Mouse (Mus musculus): ENCODE measurements around the gene Smim5.
"Not testable (repeated sequence)": the region's sequence is repeated elsewhere in the genome, so short reads cannot be mapped to it uniquely, and the experiment has no call there.

Gene Smim5

GRCm38 (mm10) chr11:115899486-115900266 is at the start of gene Smim5:
Smim5 (plus strand) TSS chr11:115899966.
- DNase-seq (ENCODE audit: low spot score in 2 of 2) = peak; percentile 69 to 82

- DNase-seq (ENCODE audit: low spot score in 2 of 2) = no peak
Measured at GRCm38 (mm10) chr11:115854674-115855073, 45.1 kb upstream of the Smim5 start.

- not testable (repeated sequence) for DNase-seq (ENCODE audit: low spot score in 2 of 2)
Measured at GRCm38 (mm10) chr11:115857146-115857545, 42.6 kb upstream of the Smim5 start.

GRCm38 (mm10) chr11:115857936-115858335 is 41.8 kb upstream of the Smim5 start:
- DNase-seq (ENCODE audit: low spot score in 2 of 2) = no peak

GRCm38 (mm10) chr11:115858354-115858753 is 41.4 kb upstream of the Smim5 start, which contains the start of gene Myo15b:
Myo15b (plus strand) TSS chr11:115858406.
- no peak for DNase-seq (ENCODE audit: low spot score in 2 of 2)

GRCm38 (mm10) chr11:115859143-115859945 is 40.4 kb upstream of the Smim5 start:
- peak; percentile 87 to 96 for DNase-seq (ENCODE audit: low spot score in 2 of 2)

- DNase-seq (ENCODE audit: low spot score in 2 of 2) = no peak
Measured at GRCm38 (mm10) chr11:115863895-115864294, 35.9 kb upstream of the Smim5 start.

- no peak for DNase-seq (ENCODE audit: low spot score in 2 of 2)
Measured at GRCm38 (mm10) chr11:115869393-115869792, 30.4 kb upstream of the Smim5 start.

GRCm38 (mm10) chr11:115872437-115872836 is 27.3 kb upstream of the Smim5 start:
- no peak for DNase-seq (ENCODE audit: low spot score in 2 of 2)

- DNase-seq (ENCODE audit: low spot score in 2 of 2) = no peak
Measured at GRCm38 (mm10) chr11:115875935-115876334, 23.8 kb upstream of the Smim5 start.

GRCm38 (mm10) chr11:115876438-115876837 is 23.3 kb upstream of the Smim5 start:
- DNase-seq (ENCODE audit: low spot score in 2 of 2) = no peak

- no peak for DNase-seq (ENCODE audit: low spot score in 2 of 2)
Measured at GRCm38 (mm10) chr11:115877174-115877755, 22.5 kb upstream of the Smim5 start.

- no peak for DNase-seq (ENCODE audit: low spot score in 2 of 2)
Measured at GRCm38 (mm10) chr11:115878071-115878470, 21.7 kb upstream of the Smim5 start.

- peak; percentile 59 to 88 for DNase-seq (ENCODE audit: low spot score in 2 of 2)
Measured at GRCm38 (mm10) chr11:115881002-115881401, 18.8 kb upstream of the Smim5 start.

- no peak for DNase-seq (ENCODE audit: low spot score in 2 of 2)
Measured at GRCm38 (mm10) chr11:115883251-115883650, 16.5 kb upstream of the Smim5 start.

GRCm38 (mm10) chr11:115884361-115884760 is 15.4 kb upstream of the Smim5 start:
- no peak for DNase-seq (ENCODE audit: low spot score in 2 of 2)

- DNase-seq (ENCODE audit: low spot score in 2 of 2) = no peak
Measured at GRCm38 (mm10) chr11:115885281-115885680, 14.5 kb upstream of the Smim5 start.

- no peak for DNase-seq (ENCODE audit: low spot score in 2 of 2)
Measured at GRCm38 (mm10) chr11:115886446-115886845, 13.3 kb upstream of the Smim5 start.

- DNase-seq (ENCODE audit: low spot score in 2 of 2) = no peak
Measured at GRCm38 (mm10) chr11:115888020-115888419, 11.7 kb upstream of the Smim5 start.

GRCm38 (mm10) chr11:115889159-115889558 is 10.6 kb upstream of the Smim5 start:
- no peak for DNase-seq (ENCODE audit: low spot score in 2 of 2)

- DNase-seq (ENCODE audit: low spot score in 2 of 2) = no peak
Measured at GRCm38 (mm10) chr11:115892213-115892612, 7.6 kb upstream of the Smim5 start.

GRCm38 (mm10) chr11:115893071-115893470 is 6.7 kb upstream of the Smim5 start:
- DNase-seq (ENCODE audit: low spot score in 2 of 2) = no peak
